Mouse (Mus musculus): ENCODE data around the gene P4ha2. TPM values are rescaled to one million over a fixed set of nuclear protein-coding genes. Genes with fewer than 3 reads are reported as not detected.

The P4ha2 gene
- polyA plus RNA-seq, 1 experiment from 2014 or later = 22.7 TPM

GRCm38 (mm10) chr11:54062753-54063471, 37.0 kb upstream of the P4ha2 start:
- Histone ChIP-seq H3K27me3 (ENCODE audit: insufficient read depth, poor library complexity, severe bottlenecking) (peaks cover 16% of the 10 kb centered on the region), H3K9me3 (no peaks in the 10 kb centered on the region), H3K4me1 (replicated peaks) (peaks cover 48% of the 10 kb centered on the region), H3K27ac (no peak overlapping the region), H3K36me3 (no peaks in the 10 kb centered on the region), H3K4me3 (no peak overlapping the region)
- 84% methylated on average over 9 of the region's 9 CpGs for WGBS
- DNase-seq (ENCODE audit: low spot score) = no peak

- H3K36me3 ChIP-seq = no peaks in the 10 kb centered on the region
- no peak for DNase-seq (ENCODE audit: low spot score)
- no peaks in the 10 kb centered on the region for H3K9me3 ChIP-seq
- H3K4me3 ChIP-seq = no peak overlapping the region
- H3K27ac ChIP-seq = no peak overlapping the region
- peaks cover 48% of the 10 kb centered on the region for H3K4me1 ChIP-seq (replicated peaks)
- 88% methylated on average over 10 of the region's 10 CpGs for WGBS
- peaks cover 21% of the 10 kb centered on the region for H3K27me3 ChIP-seq (ENCODE audit: insufficient read depth, poor library complexity, severe bottlenecking)
These were observed 36.5 kb upstream of the P4ha2 start for GRCm38 (mm10) chr11:54063472-54063775.

- Histone ChIP-seq H3K27ac (no peak overlapping the region), H3K9me3 (no peaks in the 10 kb centered on the region), H3K27me3 (ENCODE audit: insufficient read depth, poor library complexity, severe bottlenecking) (peaks cover 27% of the 10 kb centered on the region), H3K4me1 (replicated peaks) (peaks cover 48% of the 10 kb centered on the region), H3K4me3 (no peak overlapping the region), H3K36me3 (no peaks in the 10 kb centered on the region)
- no peak for DNase-seq (ENCODE audit: low spot score)
- WGBS = 71% methylated on average over 3 of the region's 3 CpGs
These were observed 35.4 kb upstream of the P4ha2 start for GRCm38 (mm10) chr11:54064412-54064978.

GRCm38 (mm10) chr11:54065106-54065914, 34.6 kb upstream of the P4ha2 start:
- H3K27me3 ChIP-seq (ENCODE audit: insufficient read depth, poor library complexity, severe bottlenecking) = peaks cover 35% of the 10 kb centered on the region
- 89% methylated on average over 12 of the region's 12 CpGs for WGBS
- H3K36me3 ChIP-seq = no peaks in the 10 kb centered on the region
- no peak overlapping the region for H3K27ac ChIP-seq
- H3K4me3 ChIP-seq = no peak overlapping the region
- no peaks in the 10 kb centered on the region for H3K9me3 ChIP-seq
- H3K4me1 ChIP-seq (replicated peaks) = peaks cover 43% of the 10 kb centered on the region
- no peak for DNase-seq (ENCODE audit: low spot score)

- Histone ChIP-seq H3K27ac (no peak overlapping the region), H3K36me3 (no peaks in the 10 kb centered on the region), H3K4me1 (replicated peaks) (peaks cover 37% of the 10 kb centered on the region), H3K9me3 (no peaks in the 10 kb centered on the region), H3K4me3 (no peak overlapping the region), H3K27me3 (ENCODE audit: insufficient read depth, poor library complexity, severe bottlenecking) (peaks cover 40% of the 10 kb centered on the region)
- 87% methylated on average over 4 of the region's 4 CpGs for WGBS
- no peak for DNase-seq (ENCODE audit: low spot score)
These were observed 34.0 kb upstream of the P4ha2 start for GRCm38 (mm10) chr11:54065915-54066178.

- Histone ChIP-seq H3K27ac (no peak overlapping the region), H3K9me3 (no peaks in the 10 kb centered on the region), H3K4me1 (replicated peaks) (peaks cover 36% of the 10 kb centered on the region), H3K27me3 (ENCODE audit: insufficient read depth, poor library complexity, severe bottlenecking) (peaks cover 41% of the 10 kb centered on the region), H3K36me3 (no peaks in the 10 kb centered on the region), H3K4me3 (no peak overlapping the region)
- no peak for DNase-seq (ENCODE audit: low spot score)
- WGBS = 78% methylated on average over 5 of the region's 5 CpGs
These were observed 33.5 kb upstream of the P4ha2 start for GRCm38 (mm10) chr11:54066400-54066799.

- peak overlapping the region; percentile 67 for H3K4me3 ChIP-seq
- WGBS = 26% methylated on average over 12 of the region's 12 CpGs
- H3K27me3 ChIP-seq (ENCODE audit: insufficient read depth, poor library complexity, severe bottlenecking) = peaks cover 41% of the 10 kb centered on the region
- peaks cover 44% of the 10 kb centered on the region for H3K4me1 ChIP-seq (replicated peaks)
- H3K36me3 ChIP-seq = no peaks in the 10 kb centered on the region
- H3K9me3 ChIP-seq = no peaks in the 10 kb centered on the region
- DNase-seq (ENCODE audit: low spot score) = peak; percentile 54
- H3K27ac ChIP-seq = peak overlapping the region; percentile 87
These were observed 32.4 kb upstream of the P4ha2 start for GRCm38 (mm10) chr11:54067318-54067995.

GRCm38 (mm10) chr11:54067996-54068519, 31.8 kb upstream of the P4ha2 start:
- WGBS = 27% methylated on average over 4 of the region's 4 CpGs
- peaks cover 41% of the 10 kb centered on the region for H3K27me3 ChIP-seq (ENCODE audit: insufficient read depth, poor library complexity, severe bottlenecking)
- H3K4me3 ChIP-seq = peak overlapping the region; percentile 67
- peaks cover 44% of the 10 kb centered on the region for H3K4me1 ChIP-seq (replicated peaks)
- H3K9me3 ChIP-seq = no peaks in the 10 kb centered on the region
- peak overlapping the region; percentile 87 for H3K27ac ChIP-seq
- DNase-seq (ENCODE audit: low spot score) = no peak
- H3K36me3 ChIP-seq = no peaks in the 10 kb centered on the region

GRCm38 (mm10) chr11:54068520-54069371, 31.1 kb upstream of the P4ha2 start, which contains the start of gene Pdlim4:
Gene Pdlim4, minus strand, starts transcription at chr11:54069014.
- 1% methylated on average over 61 of the region's 61 CpGs for WGBS
- Histone ChIP-seq H3K36me3 (no peaks in the 10 kb centered on the region), H3K27ac (peak within 1 kb of the TSS; percentile 87), H3K4me1 (replicated peaks) (peaks cover 46% of the 10 kb centered on the region), H3K4me3 (peak within 1 kb of the TSS; percentile 67), H3K27me3 (ENCODE audit: insufficient read depth, poor library complexity, severe bottlenecking) (peaks cover 41% of the 10 kb centered on the region), H3K9me3 (0 out of 2 replicates have a peak, but pooled peaks cover 3% of the 10 kb centered on the region)
- DNase-seq (ENCODE audit: low spot score) = peak; percentile 81

- H3K27ac ChIP-seq = no peak overlapping the region
- H3K4me3 ChIP-seq = no peak overlapping the region
- DNase-seq (ENCODE audit: low spot score) = no peak
- peaks cover 36% of the 10 kb centered on the region for H3K27me3 ChIP-seq (ENCODE audit: insufficient read depth, poor library complexity, severe bottlenecking)
- 0 out of 2 replicates have a peak, but pooled peaks cover 5% of the 10 kb centered on the region for H3K9me3 ChIP-seq
- H3K4me1 ChIP-seq (replicated peaks) = peaks cover 45% of the 10 kb centered on the region
- 89% methylated on average over 5 of the region's 5 CpGs for WGBS
- H3K36me3 ChIP-seq = no peaks in the 10 kb centered on the region
These were observed 28.0 kb upstream of the P4ha2 start for GRCm38 (mm10) chr11:54071726-54072445.

GRCm38 (mm10) chr11:54073291-54073690, 26.6 kb upstream of the P4ha2 start:
- Histone ChIP-seq H3K27me3 (ENCODE audit: insufficient read depth, poor library complexity, severe bottlenecking) (peaks cover 22% of the 10 kb centered on the region), H3K4me3 (no peak overlapping the region), H3K27ac (no peak overlapping the region), H3K4me1 (replicated peaks) (peaks cover 31% of the 10 kb centered on the region), H3K36me3 (no peaks in the 10 kb centered on the region), H3K9me3 (0 out of 2 replicates have a peak, but pooled peaks cover 5% of the 10 kb centered on the region)
- DNase-seq (ENCODE audit: low spot score) = no peak
- WGBS = 48% methylated on average over 4 of the region's 4 CpGs
